Mouse (Mus musculus): ENCODE measurements around the gene Nadk.

GRCm38 (mm10) chr4:155569818-155570217 lies 7.6 kb downstream of the Nadk start:
- no peak for TF ChIP-seq POLR2A (IDR thresholded peaks at IDR 0.05; ENCODE audit: insufficient read depth, low read depth, low read length)
- TF ChIP-seq CTCF (IDR thresholded peaks at IDR 0.05), result no peak
- no peak for TF ChIP-seq EP300 (IDR thresholded peaks at IDR 0.05; ENCODE audit: insufficient read depth, low read depth, low read length)
